Mouse (Mus musculus) testis, adult 2 months (tissue): ENCODE results near the gene Vps26c.

Experiments used
- CTCF ChIP-seq: fragments of 200-500 bp; IDR thresholded peaks from 2 replicates; pipeline ENCODE4 v1.5.1; 2012; ENCODE audit warnings: low read depth, mild to moderate bottlenecking, inconsistent platforms, low read length, moderate library complexity; ENCODE audit not compliant: control insufficient read depth, insufficient read depth, insufficient replicate concordance
- POLR2A ChIP-seq: fragments of 200-500 bp; IDR thresholded peaks from 2 replicates; pipeline ENCODE4 v1.6.1; 2012; ENCODE audit warnings: low read depth, mild to moderate bottlenecking, inconsistent platforms, low read length, moderate library complexity; ENCODE audit not compliant: control insufficient read depth

DNA sequence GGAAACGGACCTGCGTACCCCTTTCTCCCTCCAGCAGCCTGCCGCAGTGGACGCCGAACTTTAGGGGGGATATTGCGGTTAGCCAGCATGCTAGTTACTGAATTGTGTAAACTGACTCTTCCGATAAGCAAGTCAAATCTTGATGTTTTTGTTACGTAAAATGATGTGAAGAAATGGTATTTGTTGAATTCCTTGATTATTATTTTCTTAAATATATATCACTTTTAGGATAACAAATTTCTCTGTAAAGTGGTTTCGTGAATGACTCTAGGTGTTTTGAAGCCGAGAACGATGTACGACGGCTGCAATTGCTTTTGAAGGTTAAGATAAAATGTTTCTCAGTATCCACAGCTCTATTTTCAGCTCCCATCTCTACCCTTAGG lies 513 bp upstream of the Vps26c start:
- TF ChIP-seq CTCF, result no peak
- TF ChIP-seq POLR2A, result no peak
